Mouse (Mus musculus) embryo, embryonic 11 days (tissue): Measurements from ENCODE around the gene Kif26b.

Source experiments
- DNase-seq: peaks from one replicate; pipeline ENCODE4 v3.0.0-alpha.2; 2015

Kif26b gene

GRCm38 (mm10) chr1:178860671-178861391 lies 331.9 kb downstream of the Kif26b start:
- peak; percentile 11 for DNase-seq

DNA sequence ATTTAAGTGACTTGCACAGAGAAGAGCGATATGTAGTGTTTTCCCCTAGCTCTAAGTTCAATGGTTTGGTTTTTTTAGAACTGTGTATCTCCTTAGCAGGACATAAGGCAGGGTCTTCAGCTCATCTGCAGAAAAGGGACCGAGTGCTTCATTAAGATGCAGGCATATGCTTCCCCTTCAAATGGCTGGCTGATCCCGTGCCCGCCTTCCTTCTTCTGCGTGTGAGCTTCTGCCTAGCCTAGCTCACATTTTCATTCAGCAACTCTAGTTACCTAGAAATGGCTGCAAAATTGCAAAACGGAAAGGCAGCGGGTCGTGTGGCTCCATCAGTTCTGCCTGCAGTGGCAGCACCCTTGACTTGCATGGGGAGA lies 332.5 kb downstream of the Kif26b start:
- DNase-seq: no peak

- DNase-seq: no peak
These were observed 334.8 kb downstream of the Kif26b start for GRCm38 (mm10) chr1:178863756-178864155.

DNA sequence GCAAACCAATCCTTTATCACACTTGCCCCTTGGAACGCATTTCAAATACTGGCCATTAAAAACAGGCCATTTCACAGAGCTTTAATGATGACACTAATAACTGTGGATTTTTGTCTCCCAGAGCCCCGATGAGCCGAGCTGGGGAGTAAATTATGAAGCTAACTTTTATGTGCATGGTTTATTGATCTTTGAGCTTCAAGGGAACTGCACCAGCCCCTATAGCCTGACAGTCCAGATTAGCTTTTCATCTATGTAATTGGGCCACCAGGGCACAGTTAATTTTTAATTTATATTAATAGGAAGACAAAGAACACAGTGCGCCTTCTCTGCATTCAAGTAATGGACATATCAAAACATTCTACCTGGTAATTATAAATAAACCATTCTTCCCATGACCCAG lies 335.4 kb downstream of the Kif26b start:
- no peak for DNase-seq

- DNase-seq: no peak
These were observed 337.8 kb downstream of the Kif26b start for GRCm38 (mm10) chr1:178866757-178867156.

DNA sequence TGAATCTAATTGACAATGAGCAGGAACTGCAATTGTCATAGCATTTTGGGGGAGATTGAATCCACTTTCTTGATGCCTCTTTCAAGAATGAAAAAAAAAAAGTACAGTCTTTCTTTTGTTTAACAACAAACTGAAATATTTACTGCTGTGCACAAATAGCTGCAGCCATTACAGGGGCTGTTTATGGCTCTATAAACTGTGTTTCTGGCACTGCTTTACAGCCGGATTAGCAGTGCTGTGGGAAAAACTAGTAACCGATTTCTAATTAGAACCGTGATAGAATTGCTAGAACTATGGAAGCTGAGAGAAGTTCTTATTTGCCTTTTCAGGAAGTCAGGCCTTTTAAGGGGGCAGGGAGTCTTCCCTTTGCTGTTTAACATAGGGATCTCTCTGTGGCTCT lies 342.1 kb downstream of the Kif26b start:
- DNase-seq: no peak

DNA sequence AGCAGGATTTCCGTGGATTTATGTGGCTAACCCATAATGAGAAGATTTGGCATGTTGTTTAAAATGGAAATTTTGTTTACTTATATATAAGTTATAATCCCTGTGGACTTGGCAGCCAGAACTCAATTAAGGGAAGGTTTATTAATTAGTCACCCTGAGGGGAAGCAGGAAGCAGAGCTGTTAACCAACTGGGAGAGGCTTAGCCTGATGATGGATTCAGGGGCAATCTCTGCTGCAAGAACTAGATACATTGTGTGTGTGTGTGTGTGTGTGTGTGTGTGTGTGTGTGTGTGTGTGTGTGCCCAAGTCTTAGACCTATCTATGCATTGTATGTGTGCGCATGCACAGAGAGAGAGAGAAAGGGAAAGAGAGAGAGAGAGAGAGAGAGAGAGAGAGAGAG lies 348.0 kb downstream of the Kif26b start:
- DNase-seq: no peak

- DNase-seq: no peak
These were observed 349.8 kb downstream of the Kif26b start for GRCm38 (mm10) chr1:178878676-178879075.

DNA sequence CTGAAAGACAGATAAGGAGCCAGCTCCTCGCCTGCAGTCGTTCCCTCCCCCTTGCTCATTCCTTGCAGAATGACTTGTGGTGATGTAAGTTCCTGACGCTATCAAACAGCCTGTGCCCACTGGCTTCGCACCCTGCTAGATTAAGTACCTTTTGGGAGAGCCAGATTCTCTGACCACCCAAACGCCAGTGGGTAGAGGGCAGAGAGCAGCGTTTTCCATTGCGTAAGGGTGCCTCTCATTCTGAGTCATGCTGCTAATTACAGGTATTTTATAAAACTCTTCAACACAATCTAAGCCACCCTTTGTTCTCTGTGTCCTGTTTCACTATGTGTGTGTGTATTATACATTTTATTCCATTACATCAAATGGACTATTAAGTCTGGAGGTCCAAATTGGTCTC lies 352.0 kb downstream of the Kif26b start:
- no peak for DNase-seq

DNA sequence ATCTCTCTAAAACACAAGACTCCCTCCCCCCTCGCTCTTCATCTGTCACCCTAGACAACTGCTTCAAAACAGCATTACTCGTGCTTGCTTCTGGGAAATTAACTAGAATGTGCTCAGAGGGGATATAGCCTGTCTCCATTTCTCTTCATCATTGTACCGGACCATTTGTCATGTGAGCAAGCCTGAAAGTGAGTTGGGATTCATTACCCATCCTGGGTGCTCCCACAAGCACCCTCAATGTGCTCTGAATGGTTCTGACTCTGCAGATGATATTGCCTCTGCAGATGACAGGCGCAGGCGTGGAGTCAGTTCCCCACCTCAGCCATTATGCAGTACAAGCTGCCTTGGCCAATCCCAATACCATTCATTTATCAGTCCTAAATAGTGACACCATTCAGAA lies 357.7 kb downstream of the Kif26b start:
- no peak for DNase-seq

GRCm38 (mm10) chr1:178892376-178892775 lies 363.5 kb downstream of the Kif26b start:
- DNase-seq: no peak

- no peak for DNase-seq
These were observed 364.5 kb downstream of the Kif26b start for GRCm38 (mm10) chr1:178893229-178894080.

- DNase-seq: no peak
These were observed 365.1 kb downstream of the Kif26b start for GRCm38 (mm10) chr1:178894081-178894401.

- no peak for DNase-seq
These were observed 366.7 kb downstream of the Kif26b start for GRCm38 (mm10) chr1:178895674-178896073.

DNA sequence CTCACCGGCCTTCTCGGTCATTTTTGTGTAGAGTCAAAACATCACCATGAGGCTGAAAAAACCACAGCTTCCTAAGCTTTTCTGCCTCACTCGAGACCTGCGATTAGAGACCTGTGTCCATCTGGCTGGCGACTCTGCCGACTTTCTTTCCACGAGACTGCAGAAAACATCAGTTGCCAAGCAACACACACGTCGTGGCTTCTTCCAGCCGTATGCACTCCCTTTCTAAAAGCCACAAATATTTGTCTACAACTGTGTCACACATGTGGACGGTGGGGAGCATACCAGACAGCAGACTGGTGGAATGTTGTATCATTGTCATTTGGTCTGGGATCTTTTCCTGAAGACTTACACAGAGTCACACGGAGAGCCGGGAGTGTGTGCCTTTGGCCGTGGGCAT lies 382.0 kb downstream of the Kif26b start:
- no peak for DNase-seq

DNA sequence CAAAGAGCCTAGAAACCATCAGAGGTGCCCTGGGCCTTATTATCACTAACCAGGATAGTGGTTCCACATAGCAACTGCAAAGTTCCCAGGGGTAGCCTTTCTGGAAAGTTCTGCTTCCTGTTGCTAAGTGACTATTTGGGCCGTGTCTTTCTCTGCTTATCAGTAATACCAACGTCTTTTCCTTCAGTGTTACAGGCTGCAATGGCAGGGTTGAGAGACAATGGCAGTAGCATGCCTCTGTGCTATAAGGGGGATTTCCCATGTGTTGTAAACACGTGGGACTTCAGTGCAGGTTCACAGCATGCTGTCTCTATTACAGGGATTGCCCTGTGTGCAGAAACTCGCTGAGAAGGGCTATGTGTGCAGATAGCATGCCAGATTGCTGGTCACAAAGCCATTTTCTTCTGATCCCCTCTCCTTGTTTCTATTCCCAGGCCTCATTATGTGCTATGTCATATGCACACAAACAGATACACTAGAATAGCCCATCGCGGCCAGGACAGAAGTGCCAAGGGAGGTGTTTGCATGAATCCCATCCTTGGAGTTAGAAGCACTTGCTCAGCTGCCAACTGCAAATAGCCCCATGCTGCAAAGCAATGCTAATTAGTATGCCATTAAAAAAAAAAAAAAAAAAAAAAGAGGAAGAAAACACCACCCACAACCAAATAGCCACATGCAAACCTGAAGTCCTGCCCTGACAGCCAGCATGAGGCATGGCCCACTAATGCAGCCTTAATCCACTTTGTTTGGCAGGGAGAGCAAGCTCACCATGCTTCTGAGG lies 384.2 kb downstream of the Kif26b start:
- DNase-seq: no peak

- DNase-seq: no peak
These were observed 386.1 kb downstream of the Kif26b start for GRCm38 (mm10) chr1:178915056-178915455.

- no peak for DNase-seq
These were observed 388.4 kb downstream of the Kif26b start for GRCm38 (mm10) chr1:178917194-178917902.

- DNase-seq: no peak
These were observed 395.7 kb downstream of the Kif26b start for GRCm38 (mm10) chr1:178924492-178925183.

GRCm38 (mm10) chr1:178929531-178929930 lies 400.6 kb downstream of the Kif26b start:
- no peak for DNase-seq

- no peak for DNase-seq
These were observed 405.2 kb downstream of the Kif26b start for GRCm38 (mm10) chr1:178933953-178934637.

GRCm38 (mm10) chr1:178936457-178936856 lies 407.5 kb downstream of the Kif26b start:
- no peak for DNase-seq
